Mouse (Mus musculus) E14TG2a.4 (cell line): ENCODE measurements around the gene Cnp.

Experiments
- CTCF ChIP-seq: conservative IDR thresholded peaks from 2 replicates; pipeline ENCODE4 v1.5.1; 2014; ENCODE audit warnings: low read length
- NANOG ChIP-seq: IDR thresholded peaks from 2 replicates; pipeline ENCODE4 v1.6.1; 2014; ENCODE audit warnings: borderline replicate concordance, low read length, mixed read lengths
- POU5F1 ChIP-seq: IDR thresholded peaks from 2 replicates; pipeline ENCODE4 v1.6.1; 2014; ENCODE audit warnings: low read length, borderline replicate concordance

- TF ChIP-seq CTCF (no peak), NANOG (no peak), POU5F1 (no peak)
Measured at GRCm38 (mm10) chr11:100613241-100613640, 38.5 kb downstream of the Cnp start.
